In the genomic region with DNA sequence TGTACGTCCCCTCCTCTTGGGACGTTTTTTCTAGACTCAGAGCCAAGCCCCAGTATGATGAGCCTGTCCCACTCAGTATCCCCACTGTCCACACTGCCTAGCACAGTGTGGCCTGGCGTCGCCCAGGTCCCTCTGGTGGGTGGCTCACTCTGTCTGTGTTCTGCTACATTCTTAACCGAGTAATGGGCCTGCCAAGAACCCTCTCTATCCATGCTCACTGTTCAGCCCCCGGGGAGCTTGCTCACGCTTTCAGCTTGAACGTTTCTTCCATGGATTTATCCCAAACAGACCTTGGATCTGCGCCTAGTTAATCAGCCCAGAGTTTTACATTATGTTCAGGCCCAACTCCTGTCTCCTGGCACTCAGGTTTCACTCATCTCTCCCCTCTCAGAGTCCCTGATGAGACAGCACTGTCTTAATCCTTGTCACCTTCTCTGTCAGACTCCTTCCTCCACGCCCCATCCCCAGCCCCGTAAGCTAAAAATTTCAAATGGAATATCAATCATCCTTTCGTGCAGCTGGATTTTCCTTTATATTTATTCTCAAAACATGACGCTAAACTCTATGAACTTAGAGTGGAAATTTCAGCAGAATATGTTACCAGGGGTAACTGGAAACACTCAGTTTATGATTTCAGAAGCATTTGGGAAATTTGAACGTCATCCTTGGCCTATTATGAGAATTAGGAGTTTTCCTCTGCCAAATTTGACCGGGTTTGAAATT, we compare ENCODE assay signal across 8 mouse cellular contexts.
A peak's percentile ranks its signal among the peaks of the same experiment; 100 is the strongest.
DNase-seq lines count a peak whose midpoint lies in the region; ATAC-seq and TF ChIP-seq lines count a peak whose summit lies in the region.

No protein-coding gene starts in this region.

- 68% methylated on average over 15 of the region's 15 CpGs for WGBS in kidney, embryonic 14.5 days
- WGBS in kidney, adult 2 months = 69% methylated on average over 15 of the region's 15 CpGs
- WGBS in forebrain, postnatal 0 days = 32% methylated on average over 15 of the region's 15 CpGs
- WGBS in intestine, embryonic 15.5 days = 54% methylated on average over 15 of the region's 15 CpGs
- 45% methylated on average over 15 of the region's 15 CpGs for WGBS in stomach, postnatal 0 days

- no peak for TF ChIP-seq EP300 in stomach, postnatal 0 days (optimal IDR thresholded peaks at IDR 0.05)

- H3K9ac ChIP-seq in kidney, embryonic 14.5 days (ENCODE audit: low read depth, low read length) = peak overlapping the region; percentile 13; the same call in 1 of the 2 replicates
- 0 out of 2 replicates have a peak overlapping the region, but pooled peaks have one; percentile 49 for H3K9ac ChIP-seq in forebrain, postnatal 0 days
- no peak overlapping the region for H3K9ac ChIP-seq in intestine, embryonic 15.5 days
- peak overlapping the region; percentile 35; the same call in 1 of the 2 replicates for H3K9ac ChIP-seq in stomach, postnatal 0 days (ENCODE audit: low read length)

- peaks cover 26% of the 10 kb centered on the region for H3K4me1 ChIP-seq in kidney, embryonic 14.5 days (ENCODE audit: control insufficient read depth, insufficient read depth, low read length)
- H3K4me1 ChIP-seq in kidney, adult 2 months (ENCODE audit: control insufficient read depth, insufficient read depth, low read length) = peaks cover 11% of the 10 kb centered on the region
- H3K4me1 ChIP-seq in brown adipose tissue, adult 24 weeks (ENCODE audit: control insufficient read depth, insufficient read depth, insufficient read length, low read length) = peaks cover 9% of the 10 kb centered on the region; the same call in 1 of the 2 replicates
- peaks cover 39% of the 10 kb centered on the region for H3K4me1 ChIP-seq in forebrain, postnatal 0 days (ENCODE audit: insufficient read depth)
- peaks cover 42% of the 10 kb centered on the region for H3K4me1 ChIP-seq in intestine, embryonic 15.5 days (replicated peaks)
- peaks cover 14% of the 10 kb centered on the region for H3K4me1 ChIP-seq in stomach, postnatal 0 days (replicated peaks; ENCODE audit: control insufficient read depth, insufficient read depth)

- peak overlapping the region; percentile 83; the same call in 1 of the 2 replicates for H3K27ac ChIP-seq in kidney, embryonic 14.5 days (ENCODE audit: low read depth, low read length)
- H3K27ac ChIP-seq in kidney, adult 2 months (ENCODE audit: insufficient read depth, low read depth, low read length) = no peak overlapping the region; the same call in 1 of the 2 replicates
- peak overlapping the region; percentile 29; the same call in 1 of the 2 replicates for H3K27ac ChIP-seq in brown adipose tissue, adult 24 weeks (replicated peaks; ENCODE audit: low read depth, low read length)
- peak overlapping the region; percentile 93 for H3K27ac ChIP-seq in forebrain, postnatal 0 days (ENCODE audit: low read depth, low read length)
- H3K27ac ChIP-seq in intestine, embryonic 15.5 days = peak overlapping the region; percentile 78
- peak overlapping the region; percentile 76 for H3K27ac ChIP-seq in stomach, postnatal 0 days (replicated peaks)

- no peak overlapping the region for H3K4me2 ChIP-seq in kidney, embryonic 14.5 days (replicated peaks; ENCODE audit: low read depth, low read length)
- H3K4me2 ChIP-seq in forebrain, postnatal 0 days (ENCODE audit: low read depth) = no peak overlapping the region
- no peak overlapping the region for H3K4me2 ChIP-seq in intestine, embryonic 15.5 days (replicated peaks)
- no peak overlapping the region for H3K4me2 ChIP-seq in stomach, postnatal 0 days (replicated peaks; ENCODE audit: low read depth)

- no peaks in the 10 kb centered on the region for H3K9me3 ChIP-seq in kidney, embryonic 14.5 days (ENCODE audit: control insufficient read depth, low read length)
- no peaks in the 10 kb centered on the region for H3K9me3 ChIP-seq in forebrain, postnatal 0 days (ENCODE audit: low read length)
- no peaks in the 10 kb centered on the region for H3K9me3 ChIP-seq in intestine, embryonic 15.5 days
- no peaks in the 10 kb centered on the region for H3K9me3 ChIP-seq in stomach, postnatal 0 days (ENCODE audit: control insufficient read depth, low read length)

- TF ChIP-seq POLR2A in kidney, adult 2 months (IDR thresholded peaks at IDR 0.05; ENCODE audit: low read depth, low read length) = no peak

- no peaks in the 10 kb centered on the region for H3K27me3 ChIP-seq in kidney, embryonic 14.5 days (ENCODE audit: control insufficient read depth, insufficient read depth, low read length)
- H3K27me3 ChIP-seq in kidney, adult 2 months (replicated peaks; ENCODE audit: control insufficient read depth, insufficient read depth, low read length) = no peaks in the 10 kb centered on the region
- no peaks in the 10 kb centered on the region for H3K27me3 ChIP-seq in forebrain, postnatal 0 days (ENCODE audit: insufficient read depth, low read length)
- H3K27me3 ChIP-seq in intestine, embryonic 15.5 days (replicated peaks) = no peaks in the 10 kb centered on the region
- H3K27me3 ChIP-seq in stomach, postnatal 0 days (ENCODE audit: control insufficient read depth, insufficient read depth, low read length) = no peaks in the 10 kb centered on the region

- H3K4me3 ChIP-seq in kidney, embryonic 14.5 days (ENCODE audit: low read length) = no peak overlapping the region
- no peak overlapping the region for H3K4me3 ChIP-seq in kidney, adult 2 months (ENCODE audit: insufficient read depth, low read depth, low read length)
- H3K4me3 ChIP-seq in brown adipose tissue, adult 24 weeks (ENCODE audit: insufficient read depth, low read depth, low read length) = no peak overlapping the region
- no peak overlapping the region for H3K4me3 ChIP-seq in forebrain, postnatal 0 days (ENCODE audit: low read depth, low read length)
- H3K4me3 ChIP-seq in intestine, embryonic 15.5 days (replicated peaks) = no peak overlapping the region
- no peak overlapping the region for H3K4me3 ChIP-seq in stomach, postnatal 0 days (ENCODE audit: low read depth, low read length)

- peak; percentile 16; the same call in 1 of the 2 replicates for ATAC-seq in kidney, embryonic 14.5 days (ENCODE audit: low FRiP score, low TSS enrichment)
- ATAC-seq in forebrain, postnatal 0 days = peak; percentile 34
- ATAC-seq in intestine, embryonic 15.5 days = no peak
- ATAC-seq in stomach, postnatal 0 days (ENCODE audit: low FRiP score, low TSS enrichment) = peak; percentile 35; the same call in 1 of the 2 replicates

- no peak for DNase-seq in kidney, adult 2 months
- peak; percentile 69 for DNase-seq in forebrain, postnatal 0 days
- no peak for DNase-seq in stomach, postnatal 0 days (ENCODE audit: low spot score)
- DNase-seq in thymus, postnatal 10 days (ENCODE audit: low spot score in 2 of 2) = no peak
- DNase-seq in thymus, postnatal 36 days = no peak

- H3K36me3 ChIP-seq in kidney, embryonic 14.5 days (ENCODE audit: control insufficient read depth, insufficient read depth, low read length) = no peaks in the 10 kb centered on the region
- H3K36me3 ChIP-seq in kidney, adult 2 months (ENCODE audit: control insufficient read depth, insufficient read depth, low read length) = no peaks in the 10 kb centered on the region
- H3K36me3 ChIP-seq in forebrain, postnatal 0 days (ENCODE audit: insufficient read depth) = peaks cover 22% of the 10 kb centered on the region
- 0 out of 2 replicates have a peak, but pooled peaks cover 4% of the 10 kb centered on the region for H3K36me3 ChIP-seq in intestine, embryonic 15.5 days
- H3K36me3 ChIP-seq in stomach, postnatal 0 days (ENCODE audit: control insufficient read depth, insufficient read depth, low read length) = no peaks in the 10 kb centered on the region

- TF ChIP-seq CTCF in kidney, adult 2 months (conservative IDR thresholded peaks at IDR 0.05; ENCODE audit: insufficient read depth, insufficient read length, low read depth, low read length) = no peak
- no peak for TF ChIP-seq CTCF in forebrain, postnatal 0 days (IDR thresholded peaks at IDR 0.05; ENCODE audit: low read depth)
- no peak for TF ChIP-seq CTCF in stomach, postnatal 0 days (IDR thresholded peaks at IDR 0.05; ENCODE audit: low read depth)
